Mouse (Mus musculus) erythroblast, embryonic 14.5 days (primary cell): Measurements from ENCODE around the gene Wdr95.

Source experiments
- GATA1 ChIP-seq: IDR thresholded peaks from 2 replicates; pipeline ENCODE4 v1.6.1; 2012; ENCODE audit warnings: low read length, inconsistent platforms, mixed read lengths
- TAL1 ChIP-seq: IDR thresholded peaks from 3 replicates; pipeline ENCODE4 v1.6.1; 2012; ENCODE audit warnings: low read length, inconsistent platforms, mixed read lengths

GRCm38 (mm10) chr5:149508094-149509029, 20.1 kb upstream of the Wdr95 start:
- no peak for TF ChIP-seq TAL1
- no peak for TF ChIP-seq GATA1
